Mouse (Mus musculus): ENCODE results near the gene Cd47.

DNA sequence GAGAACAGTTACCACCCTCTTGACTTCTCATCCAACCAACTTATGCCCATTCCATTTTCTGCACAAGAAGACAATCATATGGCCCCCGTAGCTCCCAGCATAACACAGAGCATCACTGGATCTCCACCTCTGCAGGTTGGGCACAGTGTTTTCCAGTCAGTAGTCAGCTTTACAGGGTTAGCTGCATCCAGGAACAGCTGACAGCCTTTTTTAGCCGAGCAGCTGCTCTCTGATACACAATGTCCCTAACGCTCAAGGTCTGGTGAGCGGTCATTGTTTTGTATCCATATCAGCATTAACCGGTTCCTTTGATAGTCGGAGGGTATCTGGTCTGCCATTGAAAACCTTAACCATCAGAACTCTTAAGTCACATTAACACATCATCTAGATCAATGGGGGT is 53.3 kb downstream of the Cd47 start:
- TF ChIP-seq CTCF (conservative IDR thresholded peaks at IDR 0.05 in 1 of 2, IDR thresholded peaks at IDR 0.05 in 1 of 2; ENCODE audit: low read depth in 2 of 2, low read length in 2 of 2) (no peak), ZC3H11A (IDR thresholded peaks at IDR 0.05; ENCODE audit: low read depth, low read length) (no peak), CHD2 (IDR thresholded peaks at IDR 0.05; ENCODE audit: low read length) (no peak), GABPA (IDR thresholded peaks at IDR 0.05; ENCODE audit: insufficient replicate concordance, low read depth, low read length) (no peak), TCF12 (IDR thresholded peaks at IDR 0.05; ENCODE audit: low read depth, low read length) (peak; percentile 18; the same call in 1 of the 2 replicates), ZNF384 (IDR thresholded peaks at IDR 0.05; ENCODE audit: low read depth, low read length) (no peak), SMC3 (IDR thresholded peaks at IDR 0.05; ENCODE audit: low read depth, low read length) (no peak), EP300 (IDR thresholded peaks at IDR 0.05; ENCODE audit: low read length) (no peak), POLR2AphosphoS2 (IDR thresholded peaks at IDR 0.05; ENCODE audit: low read depth, low read length) (no peak), NELFE (IDR thresholded peaks at IDR 0.05; ENCODE audit: low read depth, low read length) (no peak), RAD21 (IDR thresholded peaks at IDR 0.05; ENCODE audit: low read depth, low read length) (no peak)
